Comparison of ENCODE assay signal across 21 mouse cellular contexts in genomic region chr10:117540112-117540594, GRCm38 (mm10).
DNase-seq lines count a peak whose midpoint lies in the region; ATAC-seq lines count a peak whose summit lies in the region.
"Had no signal": no experiment of that assay in that cellular context is flagged by ENCODE, and none has a peak within 500 bp of the region (broad histone marks: within the 10 kb centered on the region; RNA-seq: fewer than 3 reads in every experiment).

No protein-coding gene starts in this region.

- H3K27ac ChIP-seq in midbrain, embryonic 11.5 days (ENCODE audit: low read depth, low read length) = no peak overlapping the region
- no peak overlapping the region for H3K27ac ChIP-seq in midbrain, embryonic 13.5 days

- ATAC-seq in midbrain, embryonic 11.5 days (ENCODE audit: low FRiP score) = no peak
- ATAC-seq in midbrain, embryonic 13.5 days = no peak
- ATAC-seq: activated CD4-positive, CD25-positive, alpha-beta regulatory T cell, adult 4 months; CD4-positive, CD25-positive, alpha-beta regulatory T cell, adult 4 months had no signal

- peak; percentile 31 for DNase-seq in midbrain, embryonic 11.5 days (ENCODE audit: low spot score, missing footprints)
- DNase-seq in 3T3-L1 (ENCODE audit: low read depth, low spot score) (peak; percentile 91), adipocyte (ENCODE audit: low spot score) (peak; percentile 94)
- no peak for DNase-seq in layer of hippocampus, postnatal 14 days (ENCODE audit: low spot score in 2 of 2)
- no peak for DNase-seq in layer of hippocampus, adult 8-10 months (ENCODE audit: low spot score in 2 of 2)
- DNase-seq: adrenal gland, adult 2 months; adrenal gland, adult 8-10 months; adrenal gland, postnatal 10 days; adrenal gland, postnatal 14 days; adrenal gland, postnatal 25 days; adrenal gland, postnatal 36 days; B cell, adult 2 months; cerebellum, adult 11 months; cerebellum, adult 11-12 months; cerebellum, adult 18-20 months; cerebellum, adult 2 months; cerebellum, adult 8-10 months had no signal

- WGBS in midbrain, embryonic 11.5 days = 88% methylated on average over 2 of the region's 2 CpGs
- WGBS in midbrain, embryonic 13.5 days = 88% methylated on average over 2 of the region's 2 CpGs

- H3K36me3 ChIP-seq in midbrain, embryonic 11.5 days (ENCODE audit: control insufficient read depth, insufficient read depth, low read length) = no peaks in the 10 kb centered on the region
- no peaks in the 10 kb centered on the region for H3K36me3 ChIP-seq in midbrain, embryonic 13.5 days
- H3K36me3 ChIP-seq: G1E had no signal

- H3K4me3 ChIP-seq in midbrain, embryonic 11.5 days (ENCODE audit: low read depth, low read length) = no peak overlapping the region
- H3K4me3 ChIP-seq in midbrain, embryonic 13.5 days (replicated peaks) = no peak overlapping the region

- no peak overlapping the region for H3K4me2 ChIP-seq in midbrain, embryonic 11.5 days
- H3K4me2 ChIP-seq in midbrain, embryonic 13.5 days (replicated peaks) = no peak overlapping the region

- no peaks in the 10 kb centered on the region for H3K27me3 ChIP-seq in midbrain, embryonic 11.5 days (ENCODE audit: control insufficient read depth, insufficient read depth, low read length)
- H3K27me3 ChIP-seq in midbrain, embryonic 13.5 days = no peaks in the 10 kb centered on the region

- no peak overlapping the region for H3K9ac ChIP-seq in midbrain, embryonic 11.5 days (ENCODE audit: low read length)
- H3K9ac ChIP-seq in midbrain, embryonic 13.5 days (replicated peaks) = no peak overlapping the region

- no peaks in the 10 kb centered on the region for H3K4me1 ChIP-seq in midbrain, embryonic 11.5 days (ENCODE audit: control insufficient read depth, insufficient read depth, low read length)
- no peaks in the 10 kb centered on the region for H3K4me1 ChIP-seq in midbrain, embryonic 13.5 days (replicated peaks)

- no peaks in the 10 kb centered on the region for H3K9me3 ChIP-seq in midbrain, embryonic 11.5 days (ENCODE audit: control insufficient read depth, low read length)
- H3K9me3 ChIP-seq in midbrain, embryonic 13.5 days = no peaks in the 10 kb centered on the region
- H3K9me3 ChIP-seq: G1E had no signal

Comparison
In these comparisons a context has a peak if more than half of its experiments do, and no peak if none do; other contexts are left out.
1. DNase-seq: peak in midbrain, embryonic 11.5 days (single experiment), 3T3-L1 (single experiment) and adipocyte (single experiment); none in layer of hippocampus, postnatal 14 days (0 of 2) and layer of hippocampus, adult 8-10 months (0 of 2).